8 mouse cellular contexts compared by ENCODE assay signal in genomic region chr9:48835631-48836565, GRCm38 (mm10). TPM values are rescaled to one million over a fixed set of nuclear protein-coding genes. Genes with fewer than 3 reads are reported as not detected.
A peak's percentile ranks its signal among the peaks of the same experiment; 100 is the strongest.
DNase-seq lines count a peak whose midpoint lies in the region; ATAC-seq lines count a peak whose summit lies in the region.

Gene Zbtb16 (minus strand): TSS chr9:48836222.

- WGBS in lung, embryonic 16.5 days, result under 1% methylated on average over 62 of the region's 78 CpGs

- H3K4me1 ChIP-seq in lung, embryonic 16.5 days (replicated peaks; ENCODE audit: control insufficient read depth, insufficient read depth, low read length), result peaks cover 7% of the 10 kb centered on the region

- ATAC-seq in hematopoietic stem cell, adult 5-6 weeks (replicated peaks in 1 of 2; ENCODE audit: insufficient read depth in 1 of 2, low FRiP score in 2 of 2, low TSS enrichment in 1 of 2, low read depth in 1 of 2, poor library complexity in 2 of 2, severe bottlenecking in 2 of 2), result peak; percentile 60 to 67
- peak; percentile 90 for ATAC-seq in lung, embryonic 16.5 days (ENCODE audit: low read depth)

- DNase-seq in T-cell, adult 2 months (ENCODE audit: low spot score), result peak; percentile 26
- peak; percentile 69 for DNase-seq in cerebellum, adult 9-11 months
- DNase-seq in frontal cortex, postnatal 10 days (ENCODE audit: low spot score in 2 of 2), result peak; percentile 70 to 79
- DNase-seq in layer of hippocampus, postnatal 14 days (ENCODE audit: low spot score in 2 of 2), result peak; percentile 79 to 88
- DNase-seq in ovary, postnatal 10 days (ENCODE audit: low spot score), result peak; percentile 44
- DNase-seq in urinary bladder, adult 2 months (ENCODE audit: low spot score), result peak; percentile 76

- peak within 1 kb of the TSS; percentile 88 for H3K4me2 ChIP-seq in lung, embryonic 16.5 days (ENCODE audit: low read depth, low read length)

- no peaks in the 10 kb centered on the region for H3K9me3 ChIP-seq in lung, embryonic 16.5 days (ENCODE audit: control insufficient read depth, low read length)

- H3K4me3 ChIP-seq in lung, embryonic 16.5 days (ENCODE audit: low read length), result peak within 1 kb of the TSS; percentile 74

- H3K27ac ChIP-seq in lung, embryonic 16.5 days (ENCODE audit: low read length), result peak within 1 kb of the TSS; percentile 69

- H3K9ac ChIP-seq in lung, embryonic 16.5 days (ENCODE audit: low read length), result peak within 1 kb of the TSS; percentile 86

- H3K27me3 ChIP-seq in lung, embryonic 16.5 days (ENCODE audit: control insufficient read depth, insufficient read depth, low read depth, low read length), result peaks cover 44% of the 10 kb centered on the region

- peaks cover 10% of the 10 kb centered on the region; the same call in 1 of the 2 replicates for H3K36me3 ChIP-seq in lung, embryonic 16.5 days (ENCODE audit: control insufficient read depth, insufficient read depth, low read length)

RNA-seq across cellular contexts. Expression of gene Zbtb16, which starts in this region (rescaled TPM):
- 3.3 and 3.7 TPM in 2 replicates for total RNA-seq in hematopoietic stem cell, adult 5-6 weeks (2017)
- 10 to 100 TPM; 85.9 to 92.1 TPM for total RNA-seq in layer of hippocampus, postnatal 14 days (2021)
- polyA plus RNA-seq in lung, embryonic 16.5 days (2015; fragmentation: Nextera tagmentation; extraction: Ambion mirVana), result 13.3 and 18.4 TPM in 2 replicates
- 7.4 and 21.3 TPM in 2 replicates for polyA plus RNA-seq in urinary bladder, adult 2 months (2012; rRNA removed)

Comparison
In these comparisons a context has a peak if more than half of its experiments do, and no peak if none do; other contexts are left out.
1. Peak in every context shown above with its lines: DNase-seq, ATAC-seq, H3K4me3 ChIP-seq and H3K27ac ChIP-seq.
2. RNA of gene Zbtb16 (total RNA-seq): 85.9 to 92.1 TPM in layer of hippocampus, postnatal 14 days; 3.3 to 3.7 TPM in hematopoietic stem cell, adult 5-6 weeks; every median in the first group is over 10 times any median in the second.
3. DNase-seq: peak in every context shown above with its lines; median percentile 84 in layer of hippocampus, postnatal 14 days; 76 in urinary bladder, adult 2 months; 74 in frontal cortex, postnatal 10 days; 69 in cerebellum, adult 9-11 months; 44 in ovary, postnatal 10 days; 26 in T-cell, adult 2 months.